ENCODE assay signal across 11 mouse cellular contexts in the genomic region with DNA sequence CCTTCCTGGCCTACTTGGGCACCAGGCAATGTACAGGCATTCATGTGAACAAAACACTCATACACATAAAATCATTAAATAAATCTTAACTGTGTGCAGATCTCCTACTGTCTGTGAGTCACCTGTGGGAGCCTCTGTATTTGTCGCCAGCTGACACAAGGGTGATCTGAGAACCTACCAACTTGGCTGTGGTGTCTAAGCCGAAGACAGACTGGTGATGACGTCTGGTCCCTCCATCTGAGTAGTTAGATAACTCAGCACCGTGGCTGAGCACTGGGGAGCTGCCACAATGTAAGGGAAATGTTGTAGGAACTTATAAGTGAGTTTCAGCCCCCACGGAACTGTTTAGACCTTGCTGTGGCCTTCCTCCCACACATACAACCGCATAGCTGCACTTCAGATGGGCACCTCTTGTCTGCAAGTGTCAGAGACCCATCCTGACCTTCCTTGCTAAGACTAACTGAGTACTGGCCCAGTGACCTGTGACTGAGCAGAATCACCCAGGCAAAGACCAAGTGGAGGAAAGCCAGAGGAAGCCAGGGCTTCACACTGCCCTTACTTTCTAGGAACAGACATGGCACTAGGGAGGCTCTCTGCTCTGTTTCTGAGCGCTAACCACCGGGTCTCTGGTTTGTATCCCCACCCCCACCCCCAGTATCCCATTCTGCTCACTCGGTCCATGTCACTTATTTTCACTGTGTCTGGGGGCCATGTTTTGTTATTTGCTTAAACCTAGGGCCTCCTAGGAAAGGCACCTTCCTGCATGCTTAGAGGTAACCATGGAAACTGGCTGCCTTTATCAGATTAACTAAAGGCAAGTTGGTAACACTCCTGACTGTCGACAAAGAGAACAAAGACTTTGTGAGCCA.
DNase-seq lines count a peak whose midpoint lies in the region; ATAC-seq and TF ChIP-seq lines count a peak whose summit lies in the region.
"Had no signal": no experiment of that assay in that cellular context is flagged by ENCODE, and none has a peak within 500 bp of the region (broad histone marks: within the 10 kb centered on the region; RNA-seq: fewer than 3 reads in every experiment).

No protein-coding gene starts in this region.

- no peak overlapping the region for H3K4me3 ChIP-seq in brown adipose tissue, adult 24 weeks (ENCODE audit: insufficient read depth, low read depth, low read length)
- no peak overlapping the region for H3K4me3 ChIP-seq in hindbrain, postnatal 0 days (ENCODE audit: low read length)
- H3K4me3 ChIP-seq in intestine, embryonic 15.5 days (replicated peaks), result no peak overlapping the region
- H3K4me3 ChIP-seq: lung, embryonic 15.5 days had no signal

- H3K27me3 ChIP-seq in hindbrain, postnatal 0 days (ENCODE audit: insufficient read depth, low read length), result no peaks in the 10 kb centered on the region
- H3K27me3 ChIP-seq in intestine, embryonic 15.5 days (replicated peaks), result no peaks in the 10 kb centered on the region
- H3K27me3 ChIP-seq: lung, embryonic 15.5 days had no signal

- no peaks in the 10 kb centered on the region for H3K36me3 ChIP-seq in hindbrain, postnatal 0 days (ENCODE audit: insufficient read depth, low read length)
- no peaks in the 10 kb centered on the region for H3K36me3 ChIP-seq in intestine, embryonic 15.5 days
- H3K36me3 ChIP-seq: lung, embryonic 15.5 days had no signal

- peak overlapping the region; percentile 97 for H3K27ac ChIP-seq in brown adipose tissue, adult 24 weeks (replicated peaks; ENCODE audit: low read depth, low read length)
- H3K27ac ChIP-seq in hindbrain, postnatal 0 days, result no peak overlapping the region
- H3K27ac ChIP-seq in intestine, embryonic 15.5 days, result no peak overlapping the region
- H3K27ac ChIP-seq: lung, embryonic 15.5 days had no signal

- H3K4me2 ChIP-seq in hindbrain, postnatal 0 days (ENCODE audit: low read depth, low read length), result no peak overlapping the region
- H3K4me2 ChIP-seq in intestine, embryonic 15.5 days (replicated peaks), result no peak overlapping the region
- H3K4me2 ChIP-seq: lung, embryonic 15.5 days had no signal

- peak; percentile 36 for DNase-seq in embryo, embryonic 11 days
- DNase-seq in embryo, embryonic 9.5 days (ENCODE audit: extremely low spot score), result no peak
- DNase-seq in hindbrain, postnatal 0 days (ENCODE audit: low spot score), result peak; percentile 48
- DNase-seq in testis, postnatal 14 days (ENCODE audit: low spot score), result no peak
- DNase-seq in frontal cortex, adult 2 months (ENCODE audit: extremely low spot score in 1 of 2, low spot score in 1 of 2), result no peak
- DNase-seq: cerebellum, adult 8-10 months had no signal

- no peak for TF ChIP-seq CTCF in hindbrain, postnatal 0 days (IDR thresholded peaks at IDR 0.05; ENCODE audit: low read depth)

- H3K9ac ChIP-seq in hindbrain, postnatal 0 days (replicated peaks; ENCODE audit: low read length), result no peak overlapping the region
- no peak overlapping the region for H3K9ac ChIP-seq in intestine, embryonic 15.5 days
- H3K9ac ChIP-seq: lung, embryonic 15.5 days had no signal

- H3K9me3 ChIP-seq in hindbrain, postnatal 0 days (ENCODE audit: low read length), result no peaks in the 10 kb centered on the region
- H3K9me3 ChIP-seq in intestine, embryonic 15.5 days, result no peaks in the 10 kb centered on the region
- H3K9me3 ChIP-seq: lung, embryonic 15.5 days had no signal

- 0 out of 2 replicates have a peak, but pooled peaks have one; percentile 43 for ATAC-seq in hindbrain, postnatal 0 days
- ATAC-seq in megakaryocyte-erythroid progenitor cell, adult 5-6 weeks (replicated peaks; ENCODE audit: low FRiP score, low TSS enrichment, poor library complexity, severe bottlenecking), result peak; percentile 50; the same call in 1 of the 2 replicates
- no peak for ATAC-seq in intestine, embryonic 15.5 days
- ATAC-seq: intestine, embryonic 16.5 days had no signal

- peaks cover 13% of the 10 kb centered on the region; the same call in 1 of the 2 replicates for H3K4me1 ChIP-seq in brown adipose tissue, adult 24 weeks (ENCODE audit: control insufficient read depth, insufficient read depth, insufficient read length, low read length)
- H3K4me1 ChIP-seq in hindbrain, postnatal 0 days (ENCODE audit: insufficient read depth, low read length), result peaks cover 6% of the 10 kb centered on the region; the same call in 1 of the 2 replicates
- H3K4me1 ChIP-seq in intestine, embryonic 15.5 days (replicated peaks), result 0 out of 2 replicates have a peak, but pooled peaks cover 3% of the 10 kb centered on the region

- 56% methylated on average over 10 of the region's 10 CpGs for WGBS in hindbrain, postnatal 0 days
- 61% methylated on average over 10 of the region's 10 CpGs for WGBS in intestine, embryonic 15.5 days

Comparison
In these comparisons a context has a peak if more than half of its experiments do, and no peak if none do; other contexts are left out.
1. DNase-seq: peak in embryo, embryonic 11 days (single experiment) and hindbrain, postnatal 0 days (single experiment); none in embryo, embryonic 9.5 days (single experiment), testis, postnatal 14 days (single experiment) and frontal cortex, adult 2 months (0 of 2).